Mouse (Mus musculus) cerebellum, adult 9-10 months (tissue): ENCODE data around the gene Trim26.

Experiments used
- DNase-seq: peaks from one replicate; pipeline ENCODE4 v3.0.0; 2022

Trim26 gene

DNA sequence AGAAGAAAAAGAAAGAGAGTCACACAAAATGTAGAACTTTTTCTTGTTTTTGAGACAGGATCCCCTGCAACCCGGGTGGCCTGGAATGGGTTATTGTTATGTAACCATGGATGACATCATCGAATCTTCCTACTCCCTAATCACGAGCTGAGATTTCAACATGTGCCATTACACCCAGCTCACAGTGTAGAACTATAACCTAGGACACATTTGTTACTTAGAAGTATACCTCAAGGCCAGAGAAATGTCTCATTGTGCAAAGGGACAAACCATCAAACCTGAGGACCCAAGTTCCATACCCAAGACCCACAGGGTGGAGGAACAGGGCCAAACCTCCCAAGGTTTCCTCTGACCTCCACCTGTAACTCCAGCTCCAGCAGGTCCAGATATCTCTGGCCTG, 66.7 kb downstream of the Trim26 start:
- no peak for DNase-seq

- DNase-seq = no peak
Measured at GRCm38 (mm10) chr17:36908235-36908634, 71.3 kb downstream of the Trim26 start.
